Mouse (Mus musculus) stomach, embryonic 14.5 days (tissue): ENCODE data around the gene Etfrf1. TPM values are rescaled to one million over a fixed set of nuclear protein-coding genes. Genes with fewer than 3 reads are reported as not detected.
A peak's percentile ranks its signal among the peaks of the same experiment; 100 is the strongest.

ENCODE experiments used
- ATAC-seq: fragments of 200-750 bp; cut with Nextera tagmentation; 2 replicates; pipeline ENCODE4 v1.8.0; 2017; ENCODE audit warnings: low read depth, moderate TSS enrichment; ENCODE audit not compliant: insufficient number of reproducible peaks, insufficient read depth, low FRiP score
- H3K27ac ChIP-seq: fragments of 300-500 bp; sonication (generic); 2 replicates; pipeline ENCODE4 v1.5.1; 2014; ENCODE audit warnings: mild to moderate bottlenecking, low read length, moderate library complexity, mixed read lengths
- H3K27me3 ChIP-seq: fragments of 300-500 bp; sonication (generic); 2 replicates; pipeline ENCODE4 v1.6.1; 2014; ENCODE audit warnings: low read length, control low read depth, mixed read lengths; ENCODE audit not compliant: control insufficient read depth, insufficient read depth
- H3K36me3 ChIP-seq: fragments of 300-500 bp; sonication (generic); 2 replicates; pipeline ENCODE4 v1.6.1; 2014; ENCODE audit warnings: mild to moderate bottlenecking, control low read depth, low read length, moderate library complexity, mixed read lengths; ENCODE audit not compliant: control insufficient read depth, insufficient read depth
- H3K4me1 ChIP-seq: fragments of 300-500 bp; sonication (generic); 2 replicates; pipeline ENCODE4 v1.6.1; 2014; ENCODE audit warnings: low read length, control low read depth, mixed read lengths; ENCODE audit not compliant: control insufficient read depth, insufficient read depth
- H3K4me2 ChIP-seq: fragments of 300-500 bp; sonication (generic); replicated peaks from 2 replicates; pipeline ENCODE4 v1.6.1; 2014; ENCODE audit warnings: low read depth, low read length, control low read depth
- H3K4me3 ChIP-seq: fragments of 300-500 bp; sonication (generic); 2 replicates; pipeline ENCODE4 v1.5.1; 2014; ENCODE audit warnings: low read depth, low read length, control low read depth
- H3K9ac ChIP-seq: fragments of 300-500 bp; sonication (generic); replicated peaks from 2 replicates; pipeline ENCODE4 v1.6.1; 2014; ENCODE audit warnings: low read depth, mild to moderate bottlenecking, control low read depth, low read length, moderate library complexity, mixed read lengths
- H3K9me3 ChIP-seq: fragments of 300-500 bp; sonication (generic); 2 replicates; pipeline ENCODE4 v1.6.1; 2016; ENCODE audit warnings: low read depth, low read length, control low read depth; ENCODE audit not compliant: control insufficient read depth
- WGBS: fragments of 180-500 bp; shearing (Covaris S2); extraction: QIAGEN DNeasy Blood & Tissue Kit; methylation state at CpG from one replicate; pipeline ENCODE4 v1.1.7; 2014; 5-methylcytosine and 5-hydroxymethylcytosine counted together
- polyA plus RNA-seq: library from polyadenylated mRNA; unstranded; fragments of >200 nt; fragmentation: Nextera tagmentation; extraction: Ambion mirVana; gene quantifications from 2 replicates; pipeline ENCODE4 v1.2.1, GENCODE M21; 2014

The Etfrf1 gene
- polyA plus RNA-seq, 1 experiment from 2014 or later = 30.3 TPM

GRCm38 (mm10) chr6:145211376-145212305, 707 bp downstream of the Etfrf1 start:
- WGBS = 2% methylated on average over 21 of the region's 21 CpGs
- Histone ChIP-seq H3K4me2 (peak overlapping the region; percentile 83), H3K9me3 (no peaks in the 10 kb centered on the region), H3K9ac (peak overlapping the region; percentile 84), H3K27me3 (no peaks in the 10 kb centered on the region), H3K27ac (peak overlapping the region; percentile 96), H3K4me1 (peaks cover 9% of the 10 kb centered on the region; the same call in 1 of the 2 replicates), H3K4me3 (peak overlapping the region; percentile 77), H3K36me3 (peaks cover 7% of the 10 kb centered on the region)
- 0 out of 2 replicates have a peak, but pooled peaks have one; percentile 16 for ATAC-seq

GRCm38 (mm10) chr6:145213916-145214315, 3.0 kb downstream of the Etfrf1 start:
- Histone ChIP-seq H3K9me3 (no peaks in the 10 kb centered on the region), H3K4me1 (peaks cover 9% of the 10 kb centered on the region; the same call in 1 of the 2 replicates), H3K27ac (no peak overlapping the region), H3K9ac (no peak overlapping the region), H3K36me3 (peaks cover 16% of the 10 kb centered on the region), H3K4me3 (no peak overlapping the region), H3K27me3 (no peaks in the 10 kb centered on the region), H3K4me2 (no peak overlapping the region)
- 77% methylated on average over 2 of the region's 2 CpGs for WGBS
- no peak for ATAC-seq

GRCm38 (mm10) chr6:145215826-145216225, 4.9 kb downstream of the Etfrf1 start:
- 87% methylated on average over 3 of the region's 3 CpGs for WGBS
- Histone ChIP-seq H3K4me2 (no peak overlapping the region), H3K27me3 (no peaks in the 10 kb centered on the region), H3K4me3 (no peak overlapping the region), H3K27ac (no peak overlapping the region), H3K9ac (no peak overlapping the region), H3K36me3 (peaks cover 20% of the 10 kb centered on the region), H3K9me3 (no peaks in the 10 kb centered on the region), H3K4me1 (0 out of 2 replicates have a peak, but pooled peaks cover 6% of the 10 kb centered on the region)
- no peak for ATAC-seq

GRCm38 (mm10) chr6:145224246-145224645, 13.3 kb downstream of the Etfrf1 start:
- Histone ChIP-seq H3K9ac (no peak overlapping the region), H3K4me2 (no peak overlapping the region), H3K4me3 (no peak overlapping the region), H3K4me1 (no peaks in the 10 kb centered on the region), H3K27me3 (no peaks in the 10 kb centered on the region), H3K27ac (no peak overlapping the region), H3K9me3 (no peaks in the 10 kb centered on the region), H3K36me3 (peaks cover 11% of the 10 kb centered on the region; the same call in 1 of the 2 replicates)
- ATAC-seq = no peak
- WGBS = 89% methylated on average over 6 of the region's 6 CpGs

GRCm38 (mm10) chr6:145226296-145226695, 15.4 kb downstream of the Etfrf1 start:
- ATAC-seq = no peak
- H3K27me3 ChIP-seq = no peaks in the 10 kb centered on the region
- no peak overlapping the region for H3K9ac ChIP-seq
- no peak overlapping the region for H3K4me3 ChIP-seq
- no peak overlapping the region for H3K4me2 ChIP-seq
- no peaks in the 10 kb centered on the region for H3K9me3 ChIP-seq
- peaks cover 12% of the 10 kb centered on the region for H3K36me3 ChIP-seq
- no peaks in the 10 kb centered on the region for H3K4me1 ChIP-seq
- H3K27ac ChIP-seq = no peak overlapping the region
- 94% methylated on average over 3 of the region's 3 CpGs for WGBS

GRCm38 (mm10) chr6:145234391-145234790, 23.5 kb downstream of the Etfrf1 start:
- H3K27me3 ChIP-seq = no peaks in the 10 kb centered on the region
- no peak overlapping the region for H3K27ac ChIP-seq
- H3K9ac ChIP-seq = no peak overlapping the region
- no peaks in the 10 kb centered on the region for H3K9me3 ChIP-seq
- H3K36me3 ChIP-seq = peaks cover 18% of the 10 kb centered on the region
- no peak overlapping the region for H3K4me2 ChIP-seq
- WGBS = 80% methylated on average over 1 of the region's 1 CpGs
- ATAC-seq = no peak
- H3K4me3 ChIP-seq = no peak overlapping the region
- no peaks in the 10 kb centered on the region for H3K4me1 ChIP-seq

GRCm38 (mm10) chr6:145235367-145235766, 24.4 kb downstream of the Etfrf1 start:
- H3K9ac ChIP-seq = no peak overlapping the region
- WGBS = 93% methylated on average over 6 of the region's 6 CpGs
- H3K27ac ChIP-seq = no peak overlapping the region
- H3K4me1 ChIP-seq = no peaks in the 10 kb centered on the region
- no peak overlapping the region for H3K4me2 ChIP-seq
- no peak overlapping the region for H3K4me3 ChIP-seq
- no peak for ATAC-seq
- peaks cover 20% of the 10 kb centered on the region for H3K36me3 ChIP-seq
- H3K9me3 ChIP-seq = no peaks in the 10 kb centered on the region
- H3K27me3 ChIP-seq = no peaks in the 10 kb centered on the region

GRCm38 (mm10) chr6:145237148-145237547, 26.2 kb downstream of the Etfrf1 start:
- H3K36me3 ChIP-seq = peaks cover 11% of the 10 kb centered on the region; the same call in 1 of the 2 replicates
- no peak for ATAC-seq
- H3K27ac ChIP-seq = no peak overlapping the region
- no peak overlapping the region for H3K4me2 ChIP-seq
- no peak overlapping the region for H3K9ac ChIP-seq
- no peak overlapping the region for H3K4me3 ChIP-seq
- WGBS = 76% methylated on average over 4 of the region's 4 CpGs
- no peaks in the 10 kb centered on the region for H3K9me3 ChIP-seq
- no peaks in the 10 kb centered on the region for H3K4me1 ChIP-seq
- no peaks in the 10 kb centered on the region for H3K27me3 ChIP-seq
